Mouse (Mus musculus) right cerebral cortex, adult 18-20 months (tissue): ENCODE measurements around the gene Pkmyt1.

Experiments used
- DNase-seq: peaks from one replicate; pipeline ENCODE4 v3.0.0; 2022; ENCODE audit warnings: mixed read lengths

Pkmyt1 gene

GRCm38 (mm10) chr17:23725999-23726757 is at the start of gene Pkmyt1:
Gene Pkmyt1 (plus strand): TSS chr17:23726336.
- peak; percentile 95 for DNase-seq

- DNase-seq = no peak
Measured at GRCm38 (mm10) chr17:23676473-23677031, 49.6 kb upstream of the Pkmyt1 start.

- peak; percentile 82 for DNase-seq
Measured at GRCm38 (mm10) chr17:23677236-23677679, 48.9 kb upstream of the Pkmyt1 start, which contains the start of gene Tnfrsf12a. Gene Tnfrsf12a (minus strand): TSS chr17:23677468.

- DNase-seq = no peak
Measured at GRCm38 (mm10) chr17:23679127-23679835, 46.9 kb upstream of the Pkmyt1 start, which contains the start of gene Cldn6. Gene Cldn6 (plus strand): TSS chr17:23679249.

GRCm38 (mm10) chr17:23680336-23680735 is 45.8 kb upstream of the Pkmyt1 start:
- no peak for DNase-seq

GRCm38 (mm10) chr17:23681086-23681485 is 45.0 kb upstream of the Pkmyt1 start:
- no peak for DNase-seq

GRCm38 (mm10) chr17:23682092-23682491 is 44.0 kb upstream of the Pkmyt1 start:
- no peak for DNase-seq

- no peak for DNase-seq
Measured at GRCm38 (mm10) chr17:23682530-23682929, 43.6 kb upstream of the Pkmyt1 start.

GRCm38 (mm10) chr17:23683226-23683625 is 42.9 kb upstream of the Pkmyt1 start:
- DNase-seq = no peak

- no peak for DNase-seq
Measured at GRCm38 (mm10) chr17:23683856-23684672, 42.1 kb upstream of the Pkmyt1 start, which contains the start of gene Cldn9. Gene Cldn9 (minus strand): TSS chr17:23684026.

- DNase-seq = no peak
Measured at GRCm38 (mm10) chr17:23694491-23694890, 31.6 kb upstream of the Pkmyt1 start.

GRCm38 (mm10) chr17:23695801-23696200 is 30.3 kb upstream of the Pkmyt1 start:
- DNase-seq = no peak

- DNase-seq = peak; percentile 47
Measured at GRCm38 (mm10) chr17:23699131-23700077, 26.7 kb upstream of the Pkmyt1 start.

GRCm38 (mm10) chr17:23700079-23700478 is 26.1 kb upstream of the Pkmyt1 start:
- peak; percentile 94 for DNase-seq

- peak; percentile 28 for DNase-seq
Measured at GRCm38 (mm10) chr17:23703301-23703700, 22.8 kb upstream of the Pkmyt1 start.

GRCm38 (mm10) chr17:23704741-23705140 is 21.4 kb upstream of the Pkmyt1 start:
- peak; percentile 42 for DNase-seq

GRCm38 (mm10) chr17:23705525-23706104 is 20.5 kb upstream of the Pkmyt1 start:
- no peak for DNase-seq

GRCm38 (mm10) chr17:23706212-23706611 is 19.9 kb upstream of the Pkmyt1 start:
- peak; percentile 70 for DNase-seq

- no peak for DNase-seq
Measured at GRCm38 (mm10) chr17:23717003-23717402, 9.1 kb upstream of the Pkmyt1 start.

GRCm38 (mm10) chr17:23719455-23719854 is 6.7 kb upstream of the Pkmyt1 start:
- DNase-seq = no peak

- DNase-seq = no peak
Measured at GRCm38 (mm10) chr17:23721886-23722285, 4.2 kb upstream of the Pkmyt1 start.
